16 mouse cellular contexts compared by ENCODE assay signal in genomic region chr13:97468874-97469593, GRCm38 (mm10).
DNase-seq lines count a peak whose midpoint lies in the region; ATAC-seq and TF ChIP-seq lines count a peak whose summit lies in the region.
"Had no signal": no experiment of that assay in that cellular context is flagged by ENCODE, and none has a peak within 500 bp of the region (broad histone marks: within the 10 kb centered on the region; RNA-seq: fewer than 3 reads in every experiment).

No protein-coding gene starts in this region.

- 81% methylated on average over 10 of the region's 10 CpGs for WGBS in hindbrain, embryonic 10.5 days
- 78% methylated on average over 10 of the region's 10 CpGs for WGBS in hindbrain, embryonic 11.5 days
- WGBS in forebrain, postnatal 0 days = 47% methylated on average over 10 of the region's 10 CpGs
- 49% methylated on average over 10 of the region's 10 CpGs for WGBS in midbrain, postnatal 0 days

- no peak for ATAC-seq in hindbrain, embryonic 11.5 days (ENCODE audit: low FRiP score)
- ATAC-seq in forebrain, postnatal 0 days = peak; percentile 89
- ATAC-seq in midbrain, postnatal 0 days (ENCODE audit: low FRiP score) = peak; percentile 62; the same call in 1 of the 2 replicates

- TF ChIP-seq CTCF in forebrain, postnatal 0 days (IDR thresholded peaks at IDR 0.05; ENCODE audit: low read depth) = no peak
- TF ChIP-seq CTCF in midbrain, postnatal 0 days (IDR thresholded peaks at IDR 0.05) = no peak

- no peak for DNase-seq in hindbrain, embryonic 10.5 days (ENCODE audit: low spot score)
- no peak for DNase-seq in hindbrain, embryonic 11.5 days (ENCODE audit: low spot score)
- DNase-seq in brain, adult 2 months (ENCODE audit: low read depth, low spot score) = peak; percentile 58
- peak; percentile 67 for DNase-seq in forebrain, postnatal 0 days
- peak; percentile 70 for DNase-seq in midbrain, postnatal 0 days (ENCODE audit: low spot score)
- no peak for DNase-seq in thymus, postnatal 4 days
- DNase-seq in cerebellum, adult 9-10 months = no peak
- no peak for DNase-seq in thymus, postnatal 36 days
- DNase-seq: adrenal gland, postnatal 10 days; cerebellum, postnatal 14 days; lung, postnatal 36 days; thymus, postnatal 14 days had no signal

- no peak overlapping the region for H3K4me3 ChIP-seq in hindbrain, embryonic 10.5 days
- H3K4me3 ChIP-seq in hindbrain, embryonic 11.5 days (ENCODE audit: low read depth, low read length) = no peak overlapping the region
- H3K4me3 ChIP-seq in forebrain, postnatal 0 days (ENCODE audit: low read depth, low read length) = no peak overlapping the region
- H3K4me3 ChIP-seq in midbrain, postnatal 0 days (ENCODE audit: low read depth, low read length) = no peak overlapping the region
- H3K4me3 ChIP-seq: embryonic facial prominence, embryonic 10.5 days; limb, embryonic 12.5 days; liver, embryonic 15.5 days; myocyte had no signal

- H3K4me1 ChIP-seq in hindbrain, embryonic 10.5 days (replicated peaks) = peaks cover 13% of the 10 kb centered on the region
- no peaks in the 10 kb centered on the region for H3K4me1 ChIP-seq in hindbrain, embryonic 11.5 days (replicated peaks; ENCODE audit: control insufficient read depth, insufficient read depth, low read length)
- H3K4me1 ChIP-seq in forebrain, postnatal 0 days (ENCODE audit: insufficient read depth) = no peaks in the 10 kb centered on the region; the same call in 1 of the 2 replicates
- H3K4me1 ChIP-seq in midbrain, postnatal 0 days (ENCODE audit: insufficient read depth, low read length) = peaks cover 8% of the 10 kb centered on the region; the same call in 1 of the 2 replicates
- H3K4me1 ChIP-seq: limb, embryonic 12.5 days had no signal

- H3K4me2 ChIP-seq in hindbrain, embryonic 11.5 days (replicated peaks; ENCODE audit: low read depth, low read length) = no peak overlapping the region
- H3K4me2 ChIP-seq in forebrain, postnatal 0 days (ENCODE audit: low read depth) = no peak overlapping the region
- no peak overlapping the region for H3K4me2 ChIP-seq in midbrain, postnatal 0 days (ENCODE audit: low read depth, low read length, poor library complexity, severe bottlenecking)
- H3K4me2 ChIP-seq: limb, embryonic 12.5 days; liver, embryonic 15.5 days had no signal

- no peak overlapping the region for H3K9ac ChIP-seq in hindbrain, embryonic 11.5 days (ENCODE audit: low read depth, low read length)
- H3K9ac ChIP-seq in forebrain, postnatal 0 days = no peak overlapping the region
- no peak overlapping the region for H3K9ac ChIP-seq in midbrain, postnatal 0 days (replicated peaks; ENCODE audit: low read length, poor library complexity, severe bottlenecking)
- H3K9ac ChIP-seq: limb, embryonic 12.5 days; liver, embryonic 15.5 days had no signal

- H3K36me3 ChIP-seq in hindbrain, embryonic 10.5 days = no peaks in the 10 kb centered on the region
- H3K36me3 ChIP-seq in hindbrain, embryonic 11.5 days (ENCODE audit: control insufficient read depth, insufficient read depth, low read length) = no peaks in the 10 kb centered on the region
- no peaks in the 10 kb centered on the region for H3K36me3 ChIP-seq in forebrain, postnatal 0 days (ENCODE audit: insufficient read depth)
- no peaks in the 10 kb centered on the region for H3K36me3 ChIP-seq in midbrain, postnatal 0 days (ENCODE audit: insufficient read depth, low read length)
- H3K36me3 ChIP-seq: embryonic facial prominence, embryonic 10.5 days; limb, embryonic 12.5 days; liver, embryonic 15.5 days had no signal

- H3K27ac ChIP-seq in hindbrain, embryonic 10.5 days = peak overlapping the region; percentile 50; the same call in 1 of the 2 replicates
- H3K27ac ChIP-seq in hindbrain, embryonic 11.5 days (ENCODE audit: low read depth, low read length) = no peak overlapping the region
- H3K27ac ChIP-seq in forebrain, postnatal 0 days (ENCODE audit: low read depth, low read length) = peak overlapping the region; percentile 54
- H3K27ac ChIP-seq in midbrain, postnatal 0 days (ENCODE audit: low read depth, low read length) = 0 out of 2 replicates have a peak overlapping the region, but pooled peaks have one; percentile 27
- H3K27ac ChIP-seq: embryonic facial prominence, embryonic 10.5 days; limb, embryonic 12.5 days; liver, embryonic 15.5 days had no signal

- no peaks in the 10 kb centered on the region for H3K9me3 ChIP-seq in hindbrain, embryonic 10.5 days
- H3K9me3 ChIP-seq in hindbrain, embryonic 11.5 days (ENCODE audit: control insufficient read depth, low read length) = no peaks in the 10 kb centered on the region
- no peaks in the 10 kb centered on the region for H3K9me3 ChIP-seq in forebrain, postnatal 0 days (ENCODE audit: low read length)
- H3K9me3 ChIP-seq in midbrain, postnatal 0 days (ENCODE audit: low read length) = no peaks in the 10 kb centered on the region
- H3K9me3 ChIP-seq: embryonic facial prominence, embryonic 10.5 days; limb, embryonic 12.5 days; liver, embryonic 15.5 days had no signal

- no peaks in the 10 kb centered on the region for H3K27me3 ChIP-seq in hindbrain, embryonic 10.5 days (ENCODE audit: insufficient read depth, poor library complexity, severe bottlenecking)
- H3K27me3 ChIP-seq in hindbrain, embryonic 11.5 days (ENCODE audit: control insufficient read depth, insufficient read depth, low read length) = no peaks in the 10 kb centered on the region
- H3K27me3 ChIP-seq in forebrain, postnatal 0 days (ENCODE audit: insufficient read depth, low read length) = no peaks in the 10 kb centered on the region
- H3K27me3 ChIP-seq in midbrain, postnatal 0 days (ENCODE audit: insufficient read depth, low read length) = no peaks in the 10 kb centered on the region
- H3K27me3 ChIP-seq: limb, embryonic 12.5 days; liver, embryonic 15.5 days had no signal

Comparison
In these comparisons a context has a peak if more than half of its experiments do, and no peak if none do; other contexts are left out.
1. DNase-seq: peak in brain, adult 2 months (single experiment), forebrain, postnatal 0 days (single experiment) and midbrain, postnatal 0 days (single experiment); none in hindbrain, embryonic 10.5 days (single experiment), hindbrain, embryonic 11.5 days (single experiment), thymus, postnatal 4 days (single experiment), cerebellum, adult 9-10 months (single experiment) and thymus, postnatal 36 days (0 of 2).